Mouse (Mus musculus) heart, postnatal 0 days (tissue): Measurements from ENCODE around the gene Arid3a. TPM values are rescaled to one million over a fixed set of nuclear protein-coding genes. Genes with fewer than 3 reads are reported as not detected.

Experiments used
- ATAC-seq: fragments of 200-750 bp; cut with Nextera tagmentation; 2 replicates; pipeline ENCODE4 v1.8.0; 2017; ENCODE audit warnings: low read depth, moderate number of reproducible peaks, moderate library complexity; ENCODE audit not compliant: insufficient read depth
- DNase-seq: peaks from one replicate; pipeline ENCODE4 v3.0.0-alpha.2; 2016; ENCODE audit warnings: low spot score
- H3K27ac ChIP-seq: fragments of 300-500 bp; sonication (generic); 2 replicates; pipeline ENCODE4 v1.5.1; 2014; ENCODE audit warnings: low read depth, mild to moderate bottlenecking
- H3K27me3 ChIP-seq: fragments of 300-500 bp; sonication (generic); 2 replicates; pipeline ENCODE4 v1.6.1; 2014; ENCODE audit warnings: low read length, mixed read lengths; ENCODE audit not compliant: control insufficient read depth, insufficient read depth
- H3K36me3 ChIP-seq: fragments of 300-500 bp; sonication (generic); replicated peaks from 2 replicates; pipeline ENCODE4 v1.6.1; 2014; ENCODE audit warnings: low read length, mixed read lengths; ENCODE audit not compliant: control insufficient read depth, insufficient read depth
- H3K4me1 ChIP-seq: fragments of 300-500 bp; sonication (generic); 2 replicates; pipeline ENCODE4 v1.6.1; 2014; ENCODE audit warnings: antibody characterized with exemption; ENCODE audit not compliant: control insufficient read depth, insufficient read depth
- H3K4me2 ChIP-seq: fragments of 300-500 bp; sonication (generic); 2 replicates; pipeline ENCODE4 v1.6.1; 2014; ENCODE audit warnings: low read depth, mild to moderate bottlenecking, low read length, moderate library complexity
- H3K4me3 ChIP-seq: fragments of 300-500 bp; sonication (generic); 2 replicates; pipeline ENCODE4 v1.5.1; 2014; ENCODE audit warnings: low read depth, low read length
- H3K9ac ChIP-seq: fragments of 300-500 bp; sonication (generic); replicated peaks from 2 replicates; pipeline ENCODE4 v1.6.1; 2014; ENCODE audit warnings: low read depth, low read length, mixed read lengths
- H3K9me3 ChIP-seq: fragments of 300-500 bp; sonication (generic); replicated peaks from 2 replicates; pipeline ENCODE4 v1.6.1; 2016; ENCODE audit warnings: low read length; ENCODE audit not compliant: control insufficient read depth
- CTCF ChIP-seq: IDR thresholded peaks from 2 replicates; pipeline ENCODE4 v1.5.1; 2016; ENCODE audit warnings: antibody characterized with exemption, control low read depth, low read depth
- EP300 ChIP-seq: IDR thresholded peaks from 2 replicates; pipeline ENCODE4 v1.6.1; 2016; ENCODE audit warnings: antibody characterized with exemption, low read depth
- WGBS: fragments of 180-500 bp; shearing (Covaris S2); extraction: QIAGEN DNeasy Blood & Tissue Kit; methylation state at CpG from one replicate; pipeline ENCODE4 v1.1.7; 2014; 5-methylcytosine and 5-hydroxymethylcytosine counted together
- polyA plus RNA-seq: library from polyadenylated mRNA; unstranded; fragments of >200 nt; fragmentation: Nextera tagmentation; extraction: Ambion mirVana; gene quantifications from 2 replicates; pipeline ENCODE4 v1.2.1, GENCODE M21; 2015
- total RNA-seq: library from RNA; depleted of rRNA; stranded (reverse); fragments of >200 nt; gene quantifications from 2 replicates; pipeline ENCODE4 v1.2.3, GENCODE M21; 2014; ENCODE audit warnings: low replicate concordance

Arid3a gene
- total and polyA plus RNA-seq, 2 experiments from 2014 or later: 0.77 to 5.6 TPM

GRCm38 (mm10) chr10:79983205-79983604 lies 56.4 kb downstream of the Arid3a start:
- peak overlapping the region; percentile 83; the same call in 1 of the 2 replicates for H3K9ac ChIP-seq
- peak overlapping the region; percentile 74 for H3K4me3 ChIP-seq
- ATAC-seq: no peak
- peak overlapping the region; percentile 93 for H3K4me2 ChIP-seq
- WGBS: 66% methylated on average over 5 of the region's 5 CpGs
- H3K27me3 ChIP-seq: no peaks in the 10 kb centered on the region
- peak overlapping the region; percentile 98; the same call in 1 of the 2 replicates for H3K27ac ChIP-seq
- no peak for DNase-seq
- H3K9me3 ChIP-seq: no peaks in the 10 kb centered on the region
- peaks cover 26% of the 10 kb centered on the region for H3K4me1 ChIP-seq
- TF ChIP-seq EP300 (no peak), CTCF (no peak)
- H3K36me3 ChIP-seq: peaks cover 12% of the 10 kb centered on the region

GRCm38 (mm10) chr10:79983670-79984069 lies 56.8 kb downstream of the Arid3a start:
- ATAC-seq: no peak
- no peaks in the 10 kb centered on the region for H3K27me3 ChIP-seq

GRCm38 (mm10) chr10:79984195-79984816 lies 57.5 kb downstream of the Arid3a start, which contains the start of gene Tmem259:
Tmem259 (minus strand) TSS chr10:79984330.
- peak; percentile 67 for TF ChIP-seq CTCF
- peak; percentile 7; the same call in 1 of the 2 replicates for TF ChIP-seq EP300
- Histone ChIP-seq H3K27me3 (no peaks in the 10 kb centered on the region), H3K4me3 (peak within 1 kb of the TSS; percentile 74), H3K27ac (peak within 1 kb of the TSS; percentile 98), H3K9me3 (no peaks in the 10 kb centered on the region), H3K4me1 (peaks cover 28% of the 10 kb centered on the region), H3K9ac (peak within 1 kb of the TSS; percentile 83), H3K36me3 (0 out of 2 replicates have a peak, but pooled peaks cover 1% of the 10 kb centered on the region), H3K4me2 (peak within 1 kb of the TSS; percentile 93)
- WGBS: under 1% methylated on average over 42 of the region's 49 CpGs
- DNase-seq: peak; percentile 92
- peak; percentile 62 for ATAC-seq

More at GRCm38 (mm10) chr10:79983670-79984069, 56.8 kb downstream of the Arid3a start:
- Histone ChIP-seq H3K36me3 (peaks cover 8% of the 10 kb centered on the region; the same call in 1 of the 2 replicates), H3K4me1 (peaks cover 26% of the 10 kb centered on the region), H3K4me2 (peak overlapping the region; percentile 93), H3K9me3 (no peaks in the 10 kb centered on the region), H3K4me3 (peak overlapping the region; percentile 74), H3K9ac (peak overlapping the region; percentile 83), H3K27ac (peak overlapping the region; percentile 98)
- TF ChIP-seq EP300 (0 out of 2 replicates have a peak, but pooled peaks have one; percentile 22), CTCF (no peak)
- DNase-seq: no peak
- under 1% methylated on average over 18 of the region's 21 CpGs for WGBS

GRCm38 (mm10) chr10:79984871-79985270 lies 58.0 kb downstream of the Arid3a start:
- H3K27me3 ChIP-seq: no peaks in the 10 kb centered on the region
- ATAC-seq (peak; percentile 91), DNase-seq (peak; percentile 100)
- H3K4me2 ChIP-seq: peak overlapping the region; percentile 93
- peaks cover 33% of the 10 kb centered on the region for H3K4me1 ChIP-seq
- no peaks in the 10 kb centered on the region for H3K36me3 ChIP-seq
- no peak; the same call in 1 of the 2 replicates for TF ChIP-seq EP300
- TF ChIP-seq CTCF: no peak
- no peaks in the 10 kb centered on the region for H3K9me3 ChIP-seq
- peak overlapping the region; percentile 98 for H3K27ac ChIP-seq
- WGBS: under 1% methylated on average over 22 of the region's 22 CpGs
- peak overlapping the region; percentile 74 for H3K4me3 ChIP-seq
- H3K9ac ChIP-seq: peak overlapping the region; percentile 83

GRCm38 (mm10) chr10:79985334-79986231 lies 58.7 kb downstream of the Arid3a start:
- peaks cover 34% of the 10 kb centered on the region for H3K4me1 ChIP-seq
- ATAC-seq (no peak), DNase-seq (peak; percentile 69)
- peak overlapping the region; percentile 74 for H3K4me3 ChIP-seq
- no peaks in the 10 kb centered on the region for H3K9me3 ChIP-seq
- peak overlapping the region; percentile 69 for H3K9ac ChIP-seq
- no peaks in the 10 kb centered on the region for H3K27me3 ChIP-seq
- H3K36me3 ChIP-seq: no peaks in the 10 kb centered on the region
- 3% methylated on average over 35 of the region's 35 CpGs for WGBS
- peak overlapping the region; percentile 93 for H3K4me2 ChIP-seq
- peak overlapping the region; percentile 98 for H3K27ac ChIP-seq
- TF ChIP-seq EP300 (peak; percentile 63), CTCF (no peak)
